Mouse (Mus musculus): ENCODE measurements around the gene Itga2. TPM values are rescaled to one million over a fixed set of nuclear protein-coding genes. Genes with fewer than 3 reads are reported as not detected.

The Itga2 gene
- polyA plus RNA-seq, 1 experiment from 2014 or later: 1.9 TPM

DNA sequence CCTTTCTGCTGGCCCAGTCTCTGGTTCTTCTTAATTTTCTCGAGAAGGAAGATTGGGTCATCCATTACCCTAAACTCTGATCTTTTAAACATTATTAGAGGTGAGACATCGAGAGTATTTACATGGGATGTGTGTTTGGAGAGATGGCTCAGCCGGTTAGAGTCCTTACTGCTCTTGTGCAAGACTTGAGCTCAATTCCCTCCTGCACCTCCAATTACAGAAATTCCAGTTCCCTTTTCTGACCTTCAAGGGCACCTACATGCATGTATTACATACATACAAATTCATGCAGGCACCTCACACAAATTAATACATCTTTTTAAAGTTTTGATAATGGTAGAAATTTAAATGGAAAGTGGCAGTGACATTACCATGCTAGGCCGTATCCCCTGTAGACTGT lies 91.4 kb downstream of the Itga2 start:
- WGBS: 84% methylated on average over 4 of the region's 4 CpGs
- no peak overlapping the region for H3K4me3 ChIP-seq (ENCODE audit: low read length)

DNA sequence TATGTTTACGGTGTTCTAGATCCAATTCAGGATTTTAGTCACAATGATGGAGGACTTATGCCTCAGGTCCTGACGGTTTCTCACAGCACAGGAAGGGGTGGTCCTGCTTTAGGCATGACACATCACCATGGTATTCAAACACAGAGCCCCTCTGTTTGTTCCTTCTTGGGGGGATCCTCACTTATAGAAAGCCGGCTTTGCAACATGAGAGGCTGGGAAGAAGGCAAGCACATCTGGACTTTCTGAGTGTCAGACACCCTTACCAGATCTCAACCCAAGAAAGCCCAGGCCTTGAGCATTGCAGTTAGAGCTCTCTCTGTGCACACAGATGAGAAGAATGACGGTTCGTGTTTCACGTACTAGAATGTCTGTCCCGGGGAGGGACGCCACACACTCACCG lies 92.8 kb downstream of the Itga2 start:
- no peak for ATAC-seq (replicated peaks; ENCODE audit: extremely low read depth, insufficient read depth, low FRiP score)
- no peak overlapping the region for H3K9ac ChIP-seq (ENCODE audit: low read length)

More for the DNA sequence above, 91.4 kb downstream of the Itga2 start:
- Histone ChIP-seq H3K4me1 (ENCODE audit: control insufficient read depth, insufficient read depth, low read length) (peaks cover 12% of the 10 kb centered on the region), H3K9ac (ENCODE audit: low read length) (no peak overlapping the region), H3K27ac (ENCODE audit: low read length) (no peak overlapping the region), H3K27me3 (ENCODE audit: control insufficient read depth, insufficient read depth, low read length) (no peaks in the 10 kb centered on the region), H3K9me3 (replicated peaks; ENCODE audit: control insufficient read depth, low read length) (no peaks in the 10 kb centered on the region), H3K36me3 (ENCODE audit: control insufficient read depth, insufficient read depth) (0 out of 2 replicates have a peak, but pooled peaks cover 2% of the 10 kb centered on the region), H3K4me2 (ENCODE audit: low read depth, low read length) (no peak overlapping the region)
- no peak for ATAC-seq (replicated peaks; ENCODE audit: extremely low read depth, insufficient read depth, low FRiP score)

DNA sequence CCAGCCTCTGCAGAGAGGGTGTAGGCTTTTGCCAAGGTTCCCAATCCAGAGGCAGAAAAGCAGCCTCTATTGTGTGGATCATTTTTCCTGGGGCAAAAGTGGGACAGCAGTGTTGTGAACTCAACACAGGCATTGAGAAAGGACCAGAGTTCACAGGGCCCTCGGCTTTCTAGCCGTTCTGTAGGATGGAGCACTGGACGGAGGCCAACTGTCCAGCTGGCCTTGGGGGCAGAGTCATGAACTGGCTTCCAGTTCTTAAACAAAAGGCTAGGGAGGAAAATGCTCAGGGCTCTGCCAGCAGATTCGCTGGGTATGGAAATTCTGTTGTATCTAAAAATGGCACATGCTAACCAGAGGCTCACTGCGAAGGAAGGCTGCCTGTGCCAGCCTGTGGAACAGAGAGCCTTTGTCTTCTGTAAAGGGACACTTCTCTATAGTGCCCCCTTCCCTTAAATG lies 93.3 kb downstream of the Itga2 start:
- no peaks in the 10 kb centered on the region for H3K27me3 ChIP-seq (ENCODE audit: control insufficient read depth, insufficient read depth, low read length)
- peak; percentile 59 for ATAC-seq (replicated peaks; ENCODE audit: extremely low read depth, insufficient read depth, low FRiP score)
- peak overlapping the region; percentile 3; the same call in 1 of the 2 replicates for H3K4me2 ChIP-seq (ENCODE audit: low read depth, low read length)
- no peak overlapping the region for H3K4me3 ChIP-seq (ENCODE audit: low read length)
- H3K36me3 ChIP-seq (ENCODE audit: control insufficient read depth, insufficient read depth): 0 out of 2 replicates have a peak, but pooled peaks cover 2% of the 10 kb centered on the region
- 15% methylated on average over 5 of the region's 5 CpGs for WGBS
- H3K9me3 ChIP-seq (replicated peaks; ENCODE audit: control insufficient read depth, low read length): no peaks in the 10 kb centered on the region
- H3K4me1 ChIP-seq (ENCODE audit: control insufficient read depth, insufficient read depth, low read length): peaks cover 12% of the 10 kb centered on the region
- peak overlapping the region; percentile 58 for H3K27ac ChIP-seq (ENCODE audit: low read length)
- 0 out of 2 replicates have a peak overlapping the region, but pooled peaks have one; percentile 30 for H3K9ac ChIP-seq (ENCODE audit: low read length)

More for the DNA sequence above, 92.8 kb downstream of the Itga2 start:
- Histone ChIP-seq H3K27me3 (ENCODE audit: control insufficient read depth, insufficient read depth, low read length) (no peaks in the 10 kb centered on the region), H3K27ac (ENCODE audit: low read length) (peak overlapping the region; percentile 58; the same call in 1 of the 2 replicates), H3K4me1 (ENCODE audit: control insufficient read depth, insufficient read depth, low read length) (peaks cover 12% of the 10 kb centered on the region), H3K4me3 (ENCODE audit: low read length) (no peak overlapping the region), H3K36me3 (ENCODE audit: control insufficient read depth, insufficient read depth) (0 out of 2 replicates have a peak, but pooled peaks cover 2% of the 10 kb centered on the region), H3K4me2 (ENCODE audit: low read depth, low read length) (no peak overlapping the region), H3K9me3 (replicated peaks; ENCODE audit: control insufficient read depth, low read length) (no peaks in the 10 kb centered on the region)
- 79% methylated on average over 9 of the region's 9 CpGs for WGBS

DNA sequence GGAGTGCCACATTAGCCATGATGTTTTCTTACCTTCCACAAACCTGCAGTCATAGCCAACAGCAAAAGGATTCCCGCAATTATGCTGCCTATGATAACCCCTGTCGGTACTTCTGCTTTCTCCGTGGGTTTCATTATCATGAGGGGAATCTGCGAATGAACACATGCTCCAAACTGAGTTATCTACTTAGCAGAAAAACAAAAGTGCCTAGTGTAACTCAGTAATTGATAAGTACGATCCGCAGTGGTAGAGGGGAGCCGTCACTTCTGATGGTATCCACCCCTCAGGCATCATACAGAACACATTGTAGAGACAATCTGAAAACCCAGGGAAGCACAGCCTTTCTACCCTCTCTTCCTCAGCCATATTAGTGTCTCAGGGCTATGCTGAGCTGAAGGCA lies 94.8 kb downstream of the Itga2 start:
- Histone ChIP-seq H3K4me2 (ENCODE audit: low read depth, low read length) (no peak overlapping the region), H3K9me3 (replicated peaks; ENCODE audit: control insufficient read depth, low read length) (no peaks in the 10 kb centered on the region), H3K36me3 (ENCODE audit: control insufficient read depth, insufficient read depth) (0 out of 2 replicates have a peak, but pooled peaks cover 2% of the 10 kb centered on the region), H3K27me3 (ENCODE audit: control insufficient read depth, insufficient read depth, low read length) (no peaks in the 10 kb centered on the region), H3K9ac (ENCODE audit: low read length) (no peak overlapping the region), H3K4me3 (ENCODE audit: low read length) (no peak overlapping the region), H3K4me1 (ENCODE audit: control insufficient read depth, insufficient read depth, low read length) (peaks cover 12% of the 10 kb centered on the region), H3K27ac (ENCODE audit: low read length) (no peak overlapping the region)
- WGBS: 75% methylated on average over 7 of the region's 7 CpGs
- no peak for ATAC-seq (replicated peaks; ENCODE audit: extremely low read depth, insufficient read depth, low FRiP score)

DNA sequence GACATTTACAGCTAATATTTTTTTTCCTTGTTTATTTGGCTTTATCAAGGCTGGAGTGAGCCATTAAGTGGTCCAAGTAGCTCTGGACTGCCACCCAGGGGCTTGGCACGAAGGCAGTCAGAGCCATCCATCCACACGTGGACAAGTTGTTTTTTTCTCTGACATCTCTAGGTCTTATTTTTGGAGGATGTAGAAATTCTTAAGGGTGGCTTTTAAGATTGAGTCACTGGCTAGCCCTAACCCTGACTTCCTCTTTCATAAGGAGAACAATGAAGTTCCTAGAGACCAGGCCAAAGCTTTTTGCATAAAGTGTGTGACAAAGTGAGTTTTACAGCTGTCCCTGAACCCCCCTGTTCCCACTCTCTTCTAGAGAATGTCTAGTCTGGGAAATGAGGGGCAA lies 97.3 kb downstream of the Itga2 start:
- no peak overlapping the region for H3K4me2 ChIP-seq (ENCODE audit: low read depth, low read length)
- H3K9ac ChIP-seq (ENCODE audit: low read length): no peak overlapping the region
- 0 out of 2 replicates have a peak overlapping the region, but pooled peaks have one; percentile 25 for H3K27ac ChIP-seq (ENCODE audit: low read length)
- ATAC-seq (replicated peaks; ENCODE audit: extremely low read depth, insufficient read depth, low FRiP score): no peak
- no peaks in the 10 kb centered on the region for H3K9me3 ChIP-seq (replicated peaks; ENCODE audit: control insufficient read depth, low read length)
- H3K36me3 ChIP-seq (ENCODE audit: control insufficient read depth, insufficient read depth): peaks cover 15% of the 10 kb centered on the region; the same call in 1 of the 2 replicates
- 25% methylated on average over 2 of the region's 2 CpGs for WGBS
- peaks cover 12% of the 10 kb centered on the region for H3K4me1 ChIP-seq (ENCODE audit: control insufficient read depth, insufficient read depth, low read length)
- no peaks in the 10 kb centered on the region for H3K27me3 ChIP-seq (ENCODE audit: control insufficient read depth, insufficient read depth, low read length)
- H3K4me3 ChIP-seq (ENCODE audit: low read length): no peak overlapping the region

DNA sequence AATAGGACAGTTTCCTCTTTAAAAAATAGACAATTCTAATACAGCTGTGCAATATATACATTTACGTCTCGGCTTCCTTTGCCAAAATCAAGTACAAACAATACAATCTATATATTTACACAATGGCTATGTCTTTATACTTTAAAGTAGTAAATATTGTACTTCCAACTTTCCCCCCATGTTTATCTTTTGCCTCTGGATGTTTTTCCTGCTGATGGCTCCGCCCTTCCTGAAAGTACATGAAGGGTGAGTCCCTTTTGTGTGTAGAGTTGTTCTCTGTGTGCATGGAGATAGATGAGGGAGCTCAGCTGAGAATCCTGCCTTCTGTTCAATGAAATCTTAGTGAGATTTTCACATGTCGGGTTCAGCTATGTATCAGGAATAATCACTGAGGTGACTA lies 98.5 kb downstream of the Itga2 start:
- ATAC-seq (replicated peaks; ENCODE audit: extremely low read depth, insufficient read depth, low FRiP score): no peak

DNA sequence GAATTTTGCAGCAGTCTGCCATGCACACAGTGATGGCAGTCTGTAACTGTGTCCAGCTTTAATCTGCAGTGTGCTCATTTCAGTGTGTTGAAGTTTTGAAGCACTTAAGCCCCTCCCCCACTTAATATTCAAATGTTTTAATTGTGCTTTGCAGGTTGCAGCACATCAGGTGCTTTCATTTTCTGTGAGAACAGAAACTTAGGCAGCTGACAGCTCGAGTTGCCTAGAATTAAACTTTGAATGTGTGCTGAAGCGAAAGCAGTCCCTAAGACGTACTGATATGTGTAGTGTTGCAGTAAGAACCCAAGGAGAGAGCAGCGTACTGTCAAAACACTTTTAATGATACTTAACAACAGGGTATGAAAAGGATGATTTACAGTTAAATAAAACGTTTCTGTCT lies 99.1 kb downstream of the Itga2 start:
- no peaks in the 10 kb centered on the region for H3K4me1 ChIP-seq (ENCODE audit: control insufficient read depth, insufficient read depth, low read length)

More for the DNA sequence above, 98.5 kb downstream of the Itga2 start:
- Histone ChIP-seq H3K4me1 (ENCODE audit: control insufficient read depth, insufficient read depth, low read length) (peaks cover 2% of the 10 kb centered on the region), H3K9ac (ENCODE audit: low read length) (no peak overlapping the region), H3K36me3 (ENCODE audit: control insufficient read depth, insufficient read depth) (peaks cover 20% of the 10 kb centered on the region), H3K27me3 (ENCODE audit: control insufficient read depth, insufficient read depth, low read length) (no peaks in the 10 kb centered on the region), H3K4me2 (ENCODE audit: low read depth, low read length) (no peak overlapping the region), H3K27ac (ENCODE audit: low read length) (no peak overlapping the region), H3K9me3 (replicated peaks; ENCODE audit: control insufficient read depth, low read length) (no peaks in the 10 kb centered on the region), H3K4me3 (ENCODE audit: low read length) (no peak overlapping the region)
- 75% methylated on average over 4 of the region's 4 CpGs for WGBS

DNA sequence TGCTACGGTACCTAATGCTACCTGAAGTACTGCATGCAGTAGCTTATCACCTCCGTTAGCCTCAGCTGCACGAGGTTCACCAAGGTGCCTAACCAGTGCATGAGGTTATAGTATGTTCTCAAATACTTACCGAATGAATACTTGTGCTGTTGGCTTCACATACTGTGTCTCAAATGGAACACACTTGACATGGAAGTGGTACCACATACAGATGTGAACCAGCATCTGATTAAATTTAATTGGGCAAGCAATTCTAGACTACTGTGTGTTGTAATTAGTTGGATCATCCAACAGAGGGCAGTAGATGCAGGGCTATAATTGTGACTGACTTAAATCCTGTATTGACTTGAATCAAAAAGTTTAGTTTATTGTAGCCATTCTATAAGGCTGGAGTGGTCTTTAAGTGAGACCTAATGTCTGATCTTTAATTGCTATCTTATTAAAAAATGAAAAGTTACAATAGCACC lies 100.5 kb downstream of the Itga2 start:
- H3K9me3 ChIP-seq (replicated peaks; ENCODE audit: control insufficient read depth, low read length): no peaks in the 10 kb centered on the region
- no peak overlapping the region for H3K4me2 ChIP-seq (ENCODE audit: low read depth, low read length)
- no peak overlapping the region for H3K9ac ChIP-seq (ENCODE audit: low read length)
- no peak overlapping the region for H3K4me3 ChIP-seq (ENCODE audit: low read length)
- H3K36me3 ChIP-seq (ENCODE audit: control insufficient read depth, insufficient read depth): peaks cover 22% of the 10 kb centered on the region
- ATAC-seq (replicated peaks; ENCODE audit: extremely low read depth, insufficient read depth, low FRiP score): no peak
- H3K27me3 ChIP-seq (ENCODE audit: control insufficient read depth, insufficient read depth, low read length): no peaks in the 10 kb centered on the region
- H3K4me1 ChIP-seq (ENCODE audit: control insufficient read depth, insufficient read depth, low read length): 0 out of 2 replicates have a peak, but pooled peaks cover 2% of the 10 kb centered on the region
- H3K27ac ChIP-seq (ENCODE audit: low read length): no peak overlapping the region
- 79% methylated on average over 4 of the region's 4 CpGs for WGBS

More for the DNA sequence above, 99.1 kb downstream of the Itga2 start:
- no peaks in the 10 kb centered on the region for H3K27me3 ChIP-seq (ENCODE audit: control insufficient read depth, insufficient read depth, low read length)
- H3K9me3 ChIP-seq (replicated peaks; ENCODE audit: control insufficient read depth, low read length): no peaks in the 10 kb centered on the region
- H3K36me3 ChIP-seq (ENCODE audit: control insufficient read depth, insufficient read depth): peaks cover 20% of the 10 kb centered on the region
- no peak overlapping the region for H3K4me2 ChIP-seq (ENCODE audit: low read depth, low read length)
- H3K9ac ChIP-seq (ENCODE audit: low read length): no peak overlapping the region
- ATAC-seq (replicated peaks; ENCODE audit: extremely low read depth, insufficient read depth, low FRiP score): no peak
- H3K4me3 ChIP-seq (ENCODE audit: low read length): no peak overlapping the region
- H3K27ac ChIP-seq (ENCODE audit: low read length): no peak overlapping the region
- WGBS: 68% methylated on average over 5 of the region's 5 CpGs

DNA sequence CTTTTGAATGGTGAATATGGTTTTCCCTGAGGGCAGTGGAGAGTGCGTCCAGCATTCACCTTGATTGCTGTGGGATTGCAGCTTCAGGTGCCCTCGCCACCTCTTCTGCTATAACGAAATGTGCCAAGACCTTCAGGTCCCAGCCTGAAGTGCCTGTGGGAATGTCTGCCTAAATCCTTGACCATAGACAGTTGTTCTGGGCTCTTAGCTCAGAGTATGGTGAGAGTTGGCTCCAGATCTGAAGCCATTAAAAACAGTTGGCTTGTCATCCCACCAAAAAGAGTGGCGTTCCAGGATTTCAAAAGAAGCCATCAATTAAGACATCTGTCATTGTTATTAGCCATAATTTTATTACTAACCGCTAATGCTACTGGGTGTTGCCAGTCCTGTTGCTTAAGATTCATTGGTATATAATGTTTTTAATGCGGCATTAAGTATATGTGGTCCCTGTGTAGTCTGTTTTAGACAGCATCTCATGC lies 106.5 kb downstream of the Itga2 start:
- H3K36me3 ChIP-seq (ENCODE audit: control insufficient read depth, insufficient read depth): peaks cover 16% of the 10 kb centered on the region
- no peaks in the 10 kb centered on the region for H3K9me3 ChIP-seq (replicated peaks; ENCODE audit: control insufficient read depth, low read length)
- no peak overlapping the region for H3K4me2 ChIP-seq (ENCODE audit: low read depth, low read length)
- no peak overlapping the region for H3K4me3 ChIP-seq (ENCODE audit: low read length)
- H3K27me3 ChIP-seq (ENCODE audit: control insufficient read depth, insufficient read depth, low read length): no peaks in the 10 kb centered on the region
- no peak overlapping the region for H3K27ac ChIP-seq (ENCODE audit: low read length)
- 0 out of 2 replicates have a peak, but pooled peaks cover 2% of the 10 kb centered on the region for H3K4me1 ChIP-seq (ENCODE audit: control insufficient read depth, insufficient read depth, low read length)
- ATAC-seq (replicated peaks; ENCODE audit: extremely low read depth, insufficient read depth, low FRiP score): no peak
- 96% methylated on average over 6 of the region's 6 CpGs for WGBS
- no peak overlapping the region for H3K9ac ChIP-seq (ENCODE audit: low read length)

Data from heart, embryonic 16.5 days (tissue).